Mouse (Mus musculus): ENCODE measurements around the gene Cc2d1b. TPM values are rescaled to one million over a fixed set of nuclear protein-coding genes. Genes with fewer than 3 reads are reported as not detected.

Gene Cc2d1b
- polyA plus RNA-seq, 1 experiment from 2014 or later = 14.5 TPM

DNA sequence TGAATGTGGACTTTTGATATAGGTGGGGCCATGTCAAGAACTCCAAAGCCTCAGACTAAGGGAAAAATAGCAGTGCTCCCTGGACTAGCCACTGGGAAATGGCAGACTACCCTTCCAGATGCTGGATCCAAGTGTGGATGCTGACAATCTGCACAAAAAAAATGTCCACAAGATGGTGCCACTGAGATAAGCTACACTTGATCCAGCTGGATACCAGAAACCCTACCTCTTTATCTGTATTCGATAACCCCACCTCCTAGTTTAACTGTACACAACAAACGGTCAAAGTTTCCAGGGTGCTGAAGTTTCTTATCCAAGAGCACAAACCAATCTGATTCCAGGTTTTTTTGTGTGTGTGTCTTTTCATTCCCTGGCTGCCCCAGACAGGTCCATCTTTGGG, 44.7 kb downstream of the Cc2d1b start:
- Histone ChIP-seq H3K27ac (replicated peaks in 1 of 2; ENCODE audit: control insufficient read depth in 1 of 2, insufficient read depth in 1 of 2, low read depth in 2 of 2, low read length in 2 of 2) (no peak overlapping the region), H3K4me1 (ENCODE audit: control insufficient read depth in 2 of 2, insufficient read depth in 2 of 2, low read length in 2 of 2) (no peaks in the 10 kb centered on the region), H3K9me3 (ENCODE audit: control insufficient read depth, low read length) (no peaks in the 10 kb centered on the region), H3K4me3 (ENCODE audit: control insufficient read depth in 1 of 2, insufficient read depth in 1 of 2, low read depth in 1 of 2, low read length in 2 of 2) (no peak overlapping the region), H3K36me3 (ENCODE audit: control insufficient read depth, insufficient read depth, low read length) (peaks cover 27% of the 10 kb centered on the region), H3K9ac (ENCODE audit: low read length) (no peak overlapping the region), H3K27me3 (ENCODE audit: control insufficient read depth, insufficient read depth, low read length) (no peaks in the 10 kb centered on the region), H3K4me2 (ENCODE audit: low read length) (no peak overlapping the region)
- ATAC-seq (ENCODE audit: insufficient number of reproducible peaks, insufficient read depth, low FRiP score, low read depth) = no peak
- WGBS = 62% methylated on average over 2 of the region's 2 CpGs

Other genes with a start within 250 kb of the Cc2d1b start
- 1.1 and 2.0 TPM in 2 replicates for gene Shisal2a, start 236.6 kb upstream of the Cc2d1b start, polyA plus RNA-seq (2014; fragmentation: Nextera tagmentation; extraction: Ambion mirVana)
- gene Gpx7, start 213.0 kb upstream of the Cc2d1b start, polyA plus RNA-seq (2014; fragmentation: Nextera tagmentation; extraction: Ambion mirVana) = 57.7 and 68.5 TPM in 2 replicates
- gene Tut4, start 160.5 kb upstream of the Cc2d1b start, polyA plus RNA-seq (2014; fragmentation: Nextera tagmentation; extraction: Ambion mirVana) = 40.1 and 53.1 TPM in 2 replicates
- 52.7 and 59.8 TPM in 2 replicates for gene Prpf38a, start 40.6 kb upstream of the Cc2d1b start, polyA plus RNA-seq (2014; fragmentation: Nextera tagmentation; extraction: Ambion mirVana)
- 3.1 and 3.4 TPM in 2 replicates for gene Orc1, start 40.5 kb upstream of the Cc2d1b start, polyA plus RNA-seq (2014; fragmentation: Nextera tagmentation; extraction: Ambion mirVana)
- 1.6 and 2.2 TPM in 2 replicates for gene 3110021N24Rik, start 99.7 kb downstream of the Cc2d1b start, polyA plus RNA-seq (2014; fragmentation: Nextera tagmentation; extraction: Ambion mirVana)
- gene Zfyve9, start 160.9 kb downstream of the Cc2d1b start, polyA plus RNA-seq (2014; fragmentation: Nextera tagmentation; extraction: Ambion mirVana) = 4.0 and 4.1 TPM in 2 replicates
- 186 and 198 TPM in 2 replicates for gene Btf3l4, start 213.7 kb downstream of the Cc2d1b start, polyA plus RNA-seq (2014; fragmentation: Nextera tagmentation; extraction: Ambion mirVana)
- gene Txndc12, start 214.7 kb downstream of the Cc2d1b start, polyA plus RNA-seq (2014; fragmentation: Nextera tagmentation; extraction: Ambion mirVana) = 128 and 130 TPM in 2 replicates
- 22.3 and 23.8 TPM in 2 replicates for gene Kti12, start 227.8 kb downstream of the Cc2d1b start, polyA plus RNA-seq (2014; fragmentation: Nextera tagmentation; extraction: Ambion mirVana)
- gene A730015C16Rik, start 228.7 kb downstream of the Cc2d1b start, polyA plus RNA-seq (2014; fragmentation: Nextera tagmentation; extraction: Ambion mirVana) = 0.73 and 1.4 TPM in 2 replicates